Mouse (Mus musculus): ENCODE measurements around the gene Kcnip3. TPM values are rescaled to one million over a fixed set of nuclear protein-coding genes. Genes with fewer than 3 reads are reported as not detected.

Gene Kcnip3
- polyA plus RNA-seq (2015; fragmentation: Nextera tagmentation; extraction: Ambion mirVana) = 2.4 and 3.0 TPM in 2 replicates

DNA sequence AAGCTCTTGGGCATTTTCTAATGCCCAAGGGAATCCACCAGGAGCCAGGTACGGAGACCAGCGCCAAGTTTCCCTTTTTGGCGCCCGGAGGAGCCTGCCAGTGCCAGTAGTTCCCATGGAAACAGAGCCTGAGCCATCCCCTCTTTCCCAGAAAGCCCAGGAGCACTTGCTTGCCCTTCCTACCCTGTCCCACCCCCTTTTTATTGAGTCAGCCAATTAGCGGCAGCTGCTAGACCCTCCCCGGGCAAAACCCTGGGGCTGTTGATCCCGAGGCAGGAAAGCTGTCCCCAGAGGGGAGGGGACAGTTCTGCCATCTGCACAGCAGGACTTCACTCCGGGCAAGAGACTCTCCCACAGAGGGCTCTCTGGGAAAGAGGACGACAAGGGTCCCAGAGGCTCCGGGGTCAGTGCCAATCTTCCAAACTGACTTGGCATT, at the start of gene Kcnip3:
TSS of gene Kcnip3 (minus strand) at position 89 of the 436 bp plus-strand sequence.
- Histone ChIP-seq H3K9me3 (no peaks in the 10 kb centered on the region), H3K4me2 (peak within 1 kb of the TSS; percentile 59), H3K36me3 (no peaks in the 10 kb centered on the region), H3K27ac (peak within 1 kb of the TSS; percentile 39; the same call in 1 of the 2 replicates), H3K4me1 (peaks cover 17% of the 10 kb centered on the region), H3K9ac (peak within 1 kb of the TSS; percentile 58), H3K4me3 (peak within 1 kb of the TSS; percentile 30), H3K27me3 (peaks cover 4% of the 10 kb centered on the region; the same call in 1 of the 2 replicates)
- 3% methylated on average over 10 of the region's 10 CpGs for WGBS
- ATAC-seq (ENCODE audit: insufficient number of reproducible peaks, insufficient read depth, low FRiP score, low TSS enrichment, low read depth) = no peak; the same call in 1 of the 2 replicates

DNA sequence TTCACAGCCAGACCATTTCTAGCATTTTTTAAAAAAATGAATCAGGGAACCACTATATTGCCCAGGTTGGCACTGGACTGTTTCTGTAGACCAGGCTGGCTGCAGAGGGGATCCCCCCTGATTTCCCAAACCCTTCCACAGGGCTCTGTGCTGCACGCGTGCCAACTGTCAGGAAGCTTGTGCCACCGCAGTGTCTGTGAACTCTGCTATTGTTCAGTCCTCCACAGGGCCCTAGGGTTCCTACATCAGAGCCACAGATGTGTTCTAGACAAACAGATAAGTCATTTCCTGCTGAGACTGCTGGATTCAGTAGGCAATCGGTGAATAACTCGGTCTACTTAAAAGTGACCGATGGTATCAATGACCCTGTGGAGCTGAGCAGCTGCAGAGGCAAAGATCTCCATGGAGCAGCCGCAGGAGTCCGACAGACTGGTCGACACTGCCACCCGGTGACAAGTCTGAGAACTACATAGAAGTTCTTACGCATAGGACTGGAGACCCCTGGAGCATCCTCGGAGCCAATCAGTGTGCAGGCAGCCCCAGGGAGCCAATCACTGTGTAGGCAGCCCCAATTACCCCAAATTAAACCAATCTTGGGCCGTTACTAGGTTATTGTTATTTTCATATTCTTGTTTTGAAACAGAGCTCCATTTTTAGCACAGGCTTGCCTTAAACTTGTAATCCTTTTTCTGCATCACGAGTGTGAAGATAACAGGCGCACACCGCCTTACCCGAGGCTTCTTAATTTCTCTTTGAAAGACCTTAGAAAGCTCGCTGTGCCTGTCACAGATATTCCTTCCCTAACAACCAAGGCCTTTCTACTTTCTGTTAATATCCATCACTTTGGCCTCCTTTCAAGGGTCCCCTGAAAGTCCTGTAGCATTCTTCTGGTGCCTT, 37.4 kb upstream of the Kcnip3 start:
- H3K27ac ChIP-seq = no peak overlapping the region
- peak overlapping the region; percentile 44; the same call in 1 of the 2 replicates for H3K9ac ChIP-seq
- H3K4me2 ChIP-seq = peak overlapping the region; percentile 43
- 16% methylated on average over 18 of the region's 18 CpGs for WGBS
- no peaks in the 10 kb centered on the region for H3K36me3 ChIP-seq
- H3K27me3 ChIP-seq = peaks cover 12% of the 10 kb centered on the region
- peak overlapping the region; percentile 25 for H3K4me3 ChIP-seq
- peak; percentile 96 for ATAC-seq (ENCODE audit: insufficient number of reproducible peaks, insufficient read depth, low FRiP score, low TSS enrichment, low read depth)
- H3K9me3 ChIP-seq = no peaks in the 10 kb centered on the region
- no peaks in the 10 kb centered on the region for H3K4me1 ChIP-seq

DNA sequence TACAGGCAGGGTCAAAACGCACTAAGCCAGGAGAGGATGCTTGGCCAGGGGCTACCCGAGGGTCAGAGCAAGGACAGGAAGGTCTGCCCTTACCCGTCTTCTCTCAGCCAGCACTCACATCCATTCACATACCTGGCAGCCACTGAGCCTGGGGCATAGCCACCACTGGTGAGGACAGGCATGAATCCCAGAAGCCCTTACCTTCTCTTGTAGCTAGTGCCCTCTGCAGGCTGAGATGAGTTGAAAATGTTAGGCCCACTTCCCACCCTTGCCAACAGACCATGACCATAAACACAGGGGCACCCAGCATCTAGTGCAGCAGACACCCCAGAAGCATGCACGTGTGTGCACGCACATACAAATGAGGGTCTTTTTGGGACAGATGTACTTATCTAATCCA, 29.2 kb upstream of the Kcnip3 start:
- H3K36me3 ChIP-seq = no peaks in the 10 kb centered on the region
- H3K4me1 ChIP-seq = no peaks in the 10 kb centered on the region
- no peak overlapping the region for H3K27ac ChIP-seq
- no peak for ATAC-seq (ENCODE audit: insufficient number of reproducible peaks, insufficient read depth, low FRiP score, low TSS enrichment, low read depth)
- H3K27me3 ChIP-seq = no peaks in the 10 kb centered on the region
- no peak overlapping the region for H3K4me3 ChIP-seq
- 42% methylated on average over 5 of the region's 5 CpGs for WGBS
- no peaks in the 10 kb centered on the region for H3K9me3 ChIP-seq
- no peak overlapping the region for H3K4me2 ChIP-seq
- no peak overlapping the region for H3K9ac ChIP-seq

DNA sequence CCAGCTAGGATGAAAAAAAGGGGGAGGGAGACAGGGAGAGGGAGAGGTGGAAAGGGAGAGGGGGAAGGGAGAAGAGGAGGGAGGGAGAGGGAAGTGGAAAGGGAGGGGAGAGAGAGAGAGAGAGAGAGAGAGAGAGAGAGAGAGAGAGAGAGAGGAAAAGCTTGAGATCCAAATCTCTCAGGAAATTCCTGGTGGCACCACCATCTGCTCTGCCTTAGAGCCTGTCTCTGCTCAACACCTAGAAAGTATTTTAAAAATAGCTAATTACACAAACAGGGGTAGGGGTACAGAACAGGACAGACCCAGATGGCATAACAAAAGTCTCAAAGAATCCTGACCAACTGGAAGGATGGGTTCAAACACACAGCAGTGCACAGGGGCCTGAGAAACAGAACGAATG, 28.6 kb upstream of the Kcnip3 start:
- H3K36me3 ChIP-seq = no peaks in the 10 kb centered on the region
- no peak overlapping the region for H3K9ac ChIP-seq
- no peaks in the 10 kb centered on the region for H3K4me1 ChIP-seq
- no peak overlapping the region for H3K27ac ChIP-seq
- no peaks in the 10 kb centered on the region for H3K9me3 ChIP-seq
- no peak for ATAC-seq (ENCODE audit: insufficient number of reproducible peaks, insufficient read depth, low FRiP score, low TSS enrichment, low read depth)
- H3K27me3 ChIP-seq = no peaks in the 10 kb centered on the region
- H3K4me2 ChIP-seq = no peak overlapping the region
- no peak overlapping the region for H3K4me3 ChIP-seq
- WGBS = 57% methylated on average over 1 of the region's 1 CpGs

DNA sequence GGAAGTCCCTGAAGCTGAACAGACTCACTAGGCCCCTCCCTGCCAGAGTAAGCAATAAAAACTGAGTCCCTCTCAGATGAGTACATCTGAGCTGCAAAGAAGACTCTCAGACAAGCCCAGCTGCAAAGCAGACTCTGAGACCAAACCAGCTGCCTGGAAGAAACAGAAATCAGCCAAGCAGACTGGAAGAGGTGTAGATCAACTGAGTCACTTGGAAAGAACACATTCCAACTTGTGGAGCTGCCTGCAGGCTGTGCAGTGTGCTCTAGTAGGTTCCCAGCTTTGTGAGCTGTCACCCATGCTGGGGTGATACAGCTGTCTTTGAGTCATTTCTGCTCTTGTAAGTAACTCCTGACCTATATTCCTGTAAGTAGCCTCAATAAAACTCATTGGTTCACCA, 27.8 kb upstream of the Kcnip3 start:
- Histone ChIP-seq H3K4me3 (no peak overlapping the region), H3K9ac (no peak overlapping the region), H3K4me2 (no peak overlapping the region), H3K27ac (no peak overlapping the region), H3K36me3 (no peaks in the 10 kb centered on the region), H3K27me3 (no peaks in the 10 kb centered on the region; the same call in 1 of the 2 replicates), H3K4me1 (no peaks in the 10 kb centered on the region), H3K9me3 (no peaks in the 10 kb centered on the region)
- ATAC-seq (ENCODE audit: insufficient number of reproducible peaks, insufficient read depth, low FRiP score, low TSS enrichment, low read depth) = no peak

DNA sequence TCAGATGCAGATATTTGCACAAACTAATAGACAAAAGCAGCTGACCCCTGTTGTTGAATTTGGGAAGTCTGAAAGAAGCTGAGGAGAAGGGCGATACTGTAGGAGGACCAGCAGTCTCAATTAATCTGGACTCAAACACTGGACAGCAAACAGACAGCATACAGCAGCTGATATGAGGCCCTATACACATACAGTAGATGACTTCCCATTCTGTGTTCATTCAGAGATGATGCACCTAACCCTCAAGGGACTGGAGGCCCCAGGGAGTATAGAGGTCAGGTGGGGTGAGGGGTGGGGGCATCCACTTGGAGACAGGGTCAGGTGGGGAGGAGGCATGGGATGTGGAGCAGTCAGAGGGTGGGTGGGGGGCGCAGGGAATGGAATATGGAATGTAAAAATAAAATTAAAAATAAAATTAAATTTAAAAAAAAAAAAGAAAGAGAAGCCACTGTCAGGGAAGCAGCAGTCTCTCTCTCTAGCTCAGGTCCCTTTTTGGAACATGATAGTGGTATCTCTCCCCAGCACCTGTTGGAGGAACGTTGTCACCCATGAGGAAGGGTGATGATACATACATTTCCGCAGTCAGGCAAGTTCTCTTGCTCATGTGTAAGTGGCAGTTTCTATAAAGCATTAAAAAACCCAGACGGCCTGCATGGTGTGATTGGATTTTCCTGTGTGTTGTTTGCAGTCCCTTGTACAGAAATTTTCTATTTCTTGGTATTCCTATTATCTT, 26.6 kb upstream of the Kcnip3 start:
- Histone ChIP-seq H3K27me3 (peaks cover 8% of the 10 kb centered on the region), H3K4me2 (no peak overlapping the region), H3K4me1 (no peaks in the 10 kb centered on the region), H3K9me3 (no peaks in the 10 kb centered on the region), H3K27ac (no peak overlapping the region), H3K9ac (no peak overlapping the region), H3K4me3 (no peak overlapping the region), H3K36me3 (no peaks in the 10 kb centered on the region)
- ATAC-seq (ENCODE audit: insufficient number of reproducible peaks, insufficient read depth, low FRiP score, low TSS enrichment, low read depth) = no peak
- 73% methylated on average over 5 of the region's 5 CpGs for WGBS

DNA sequence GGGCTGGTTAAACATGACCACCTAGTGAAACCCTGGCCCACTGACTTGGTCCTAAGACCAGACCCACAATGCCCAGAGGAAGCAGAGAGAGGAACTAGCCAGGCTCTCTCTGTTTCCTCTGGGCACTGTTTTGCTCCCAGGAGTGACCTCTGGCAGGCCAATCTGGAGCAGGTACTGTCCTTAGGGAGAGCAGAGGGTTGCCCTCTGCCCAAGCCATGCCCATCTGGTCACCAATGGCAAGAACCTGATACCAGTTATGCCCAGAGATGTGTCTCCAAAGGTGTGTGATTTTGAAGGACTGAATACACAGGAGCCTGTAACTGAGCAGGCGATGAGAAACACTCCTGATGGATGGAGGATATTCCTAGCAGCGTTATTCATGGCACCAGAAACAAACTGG, 19.8 kb upstream of the Kcnip3 start:
- no peaks in the 10 kb centered on the region for H3K36me3 ChIP-seq
- ATAC-seq (ENCODE audit: insufficient number of reproducible peaks, insufficient read depth, low FRiP score, low TSS enrichment, low read depth) = no peak
- WGBS = 89% methylated on average over 2 of the region's 2 CpGs
- H3K9me3 ChIP-seq = no peaks in the 10 kb centered on the region
- no peak overlapping the region for H3K4me3 ChIP-seq
- H3K9ac ChIP-seq = no peak overlapping the region
- peaks cover 64% of the 10 kb centered on the region for H3K27me3 ChIP-seq
- H3K27ac ChIP-seq = no peak overlapping the region
- H3K4me2 ChIP-seq = 0 out of 2 replicates have a peak overlapping the region, but pooled peaks have one; percentile 48
- H3K4me1 ChIP-seq = no peaks in the 10 kb centered on the region

DNA sequence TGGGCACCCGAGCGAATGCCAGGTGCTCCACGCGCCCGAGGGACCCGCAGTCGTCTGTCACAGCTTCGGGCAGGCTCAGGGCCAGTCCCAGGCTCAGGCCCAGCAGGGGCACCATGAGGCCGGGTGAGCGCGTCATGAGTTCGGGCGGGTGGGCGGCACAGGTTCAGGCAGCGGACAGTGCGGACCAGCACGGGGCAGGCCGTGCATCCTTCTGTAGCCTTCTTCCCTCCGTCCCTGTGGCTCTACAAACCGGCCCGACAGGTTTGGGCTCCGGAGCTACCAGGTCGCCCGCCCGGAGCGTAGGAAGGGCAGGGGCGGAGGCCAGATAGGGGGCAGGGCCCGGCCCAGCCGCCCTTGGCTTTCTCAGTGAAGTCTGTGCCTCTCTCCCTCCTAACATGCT, 19.3 kb upstream of the Kcnip3 start, which contains the start of gene Prom2:
TSS of gene Prom2 (minus strand) at position 283 of the 400 bp plus-strand sequence.
- 0 out of 2 replicates have a peak, but pooled peaks have one; percentile 17 for ATAC-seq (ENCODE audit: insufficient number of reproducible peaks, insufficient read depth, low FRiP score, low TSS enrichment, low read depth)
- peak within 1 kb of the TSS; percentile 48 for H3K4me2 ChIP-seq
- no peaks in the 10 kb centered on the region for H3K9me3 ChIP-seq
- H3K36me3 ChIP-seq = no peaks in the 10 kb centered on the region
- WGBS = 3% methylated on average over 29 of the region's 29 CpGs
- H3K4me3 ChIP-seq = peak within 1 kb of the TSS; percentile 26
- peaks cover 64% of the 10 kb centered on the region for H3K27me3 ChIP-seq
- H3K9ac ChIP-seq = 0 out of 2 replicates have a peak within 1 kb of the TSS, but pooled peaks have one; percentile 27
- no peaks in the 10 kb centered on the region for H3K4me1 ChIP-seq
- H3K27ac ChIP-seq = no peak within 1 kb of the TSS

DNA sequence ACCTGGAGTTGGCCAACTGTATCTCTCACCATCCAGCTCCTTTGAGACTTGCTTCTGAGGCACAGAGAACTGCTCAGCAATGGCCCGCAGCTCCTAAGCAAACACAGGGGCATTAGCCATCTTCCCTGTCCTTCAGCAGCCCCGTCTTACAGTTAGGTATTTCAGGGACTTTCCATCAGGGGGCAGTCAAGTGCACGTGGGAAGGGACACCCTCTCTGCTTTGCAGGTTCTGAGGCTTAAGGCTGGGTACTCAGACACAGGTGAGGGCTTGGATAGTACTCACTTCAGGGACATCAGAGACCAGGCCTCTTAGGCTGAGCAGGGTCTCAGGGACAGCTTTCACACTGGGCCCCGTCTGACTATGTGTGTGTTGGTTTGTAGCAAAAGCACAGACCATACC, 17.6 kb upstream of the Kcnip3 start:
- Histone ChIP-seq H3K9ac (no peak overlapping the region), H3K4me1 (no peaks in the 10 kb centered on the region), H3K9me3 (no peaks in the 10 kb centered on the region), H3K4me2 (no peak overlapping the region), H3K27me3 (peaks cover 64% of the 10 kb centered on the region), H3K4me3 (no peak overlapping the region), H3K27ac (no peak overlapping the region), H3K36me3 (no peaks in the 10 kb centered on the region)
- WGBS = 22% methylated on average over 4 of the region's 4 CpGs
- no peak for ATAC-seq (ENCODE audit: insufficient number of reproducible peaks, insufficient read depth, low FRiP score, low TSS enrichment, low read depth)

DNA sequence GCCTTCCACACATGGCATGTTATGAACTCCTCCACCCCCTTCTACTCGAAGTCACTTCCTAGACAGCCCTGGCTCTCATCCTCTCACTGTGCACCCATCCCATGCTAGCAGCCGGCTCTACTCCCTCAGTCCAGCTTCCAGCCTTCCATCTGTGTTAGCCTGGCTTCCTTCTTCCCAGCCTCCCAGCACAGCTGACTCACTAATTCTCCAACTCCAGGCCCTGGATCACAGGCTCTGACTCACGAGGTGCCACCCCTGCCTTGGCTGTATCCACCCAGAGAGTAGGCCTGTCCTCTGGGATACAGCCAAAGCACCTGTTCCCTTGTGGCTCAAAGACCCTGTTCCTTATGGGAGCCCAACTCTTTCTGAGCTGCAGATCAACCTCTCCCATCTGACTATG, 15.7 kb upstream of the Kcnip3 start:
- Histone ChIP-seq H3K27ac (no peak overlapping the region), H3K9me3 (no peaks in the 10 kb centered on the region), H3K4me2 (no peak overlapping the region), H3K4me1 (no peaks in the 10 kb centered on the region), H3K27me3 (peaks cover 47% of the 10 kb centered on the region), H3K9ac (no peak overlapping the region), H3K4me3 (no peak overlapping the region), H3K36me3 (no peaks in the 10 kb centered on the region)
- 65% methylated on average over 3 of the region's 3 CpGs for WGBS
- no peak for ATAC-seq (ENCODE audit: insufficient number of reproducible peaks, insufficient read depth, low FRiP score, low TSS enrichment, low read depth)

DNA sequence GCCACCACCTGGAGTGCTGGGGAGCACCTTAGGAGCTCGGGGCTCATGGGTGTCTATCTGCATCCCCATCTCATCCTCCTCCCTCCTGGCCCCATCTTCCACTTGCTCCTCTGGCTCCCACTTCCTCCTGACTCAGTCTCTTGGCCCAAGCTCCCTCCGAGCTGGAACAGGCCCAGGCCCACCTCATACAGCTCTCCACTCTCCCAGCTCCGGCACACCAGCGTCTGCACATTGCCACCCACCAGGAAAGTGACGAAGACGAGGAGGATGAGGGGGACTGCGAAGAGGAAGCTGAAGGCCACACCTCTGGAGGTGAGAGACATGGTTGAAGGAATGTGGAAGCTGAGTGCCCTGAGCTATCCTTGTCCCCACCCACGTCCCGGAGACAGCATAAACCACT, 13.5 kb upstream of the Kcnip3 start:
- no peaks in the 10 kb centered on the region for H3K9me3 ChIP-seq
- no peak overlapping the region for H3K4me2 ChIP-seq
- H3K4me1 ChIP-seq = no peaks in the 10 kb centered on the region
- no peak overlapping the region for H3K27ac ChIP-seq
- 80% methylated on average over 9 of the region's 9 CpGs for WGBS
- ATAC-seq (ENCODE audit: insufficient number of reproducible peaks, insufficient read depth, low FRiP score, low TSS enrichment, low read depth) = no peak
- peaks cover 25% of the 10 kb centered on the region for H3K27me3 ChIP-seq
- H3K4me3 ChIP-seq = no peak overlapping the region
- H3K9ac ChIP-seq = no peak overlapping the region
- no peaks in the 10 kb centered on the region for H3K36me3 ChIP-seq

Measured in embryonic facial prominence, embryonic 13.5 days (tissue).